Mouse (Mus musculus) CH12F3 (cell line): ENCODE results near the gene Stk10.

Experiments
- in situ Hi-C: fragments of 300-500 bp; cut with MboI; formaldehyde crosslinking; loops from 2 replicates; pipeline ENCODE4 v1.14.3; 2020; ENCODE audit warnings: low sequenced_read_pairs

Stk10 gene

DNA sequence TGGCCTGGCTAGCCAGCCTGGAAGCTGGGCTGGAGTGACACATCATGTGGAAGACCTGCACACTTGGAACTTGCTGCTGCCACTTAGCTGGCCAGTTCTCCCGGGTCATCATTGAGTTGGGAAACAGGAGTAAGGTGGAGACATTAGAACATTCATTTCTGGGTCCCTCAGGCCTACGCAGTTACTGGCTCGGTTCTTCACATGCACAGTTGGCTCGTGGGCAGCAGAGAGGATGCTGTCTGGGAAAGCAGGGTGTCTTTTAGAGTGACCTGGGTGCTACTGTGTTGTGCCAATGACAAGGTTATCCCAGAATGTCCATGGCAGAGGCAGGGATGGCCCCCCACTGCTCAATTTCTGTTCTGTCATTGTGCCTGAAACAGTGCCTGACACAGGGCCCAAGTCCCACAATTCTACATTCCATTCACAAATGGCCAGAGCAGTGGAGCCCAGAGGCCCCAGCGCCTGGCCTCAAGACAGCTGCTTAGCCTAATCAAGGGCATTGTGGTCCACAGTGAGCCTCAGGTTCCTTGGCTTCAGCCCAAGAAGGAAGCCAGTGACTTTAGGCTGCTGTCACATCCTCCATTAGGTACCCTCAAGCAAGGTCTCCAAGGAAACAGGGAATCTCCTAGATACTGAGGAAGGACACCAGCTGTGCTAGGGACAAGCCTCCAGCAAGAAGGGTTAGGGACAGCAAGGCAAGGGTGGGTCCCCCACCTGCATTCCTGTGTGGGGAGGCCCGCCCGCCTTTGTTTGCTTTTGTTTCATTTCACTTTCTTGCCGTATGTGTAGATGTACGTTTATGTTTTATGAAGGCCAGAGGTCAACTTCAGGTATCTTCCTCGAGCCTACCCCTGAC lies 34.1 kb downstream of the Stk10 start:
- in situ Hi-C loops = no loop called here

DNA sequence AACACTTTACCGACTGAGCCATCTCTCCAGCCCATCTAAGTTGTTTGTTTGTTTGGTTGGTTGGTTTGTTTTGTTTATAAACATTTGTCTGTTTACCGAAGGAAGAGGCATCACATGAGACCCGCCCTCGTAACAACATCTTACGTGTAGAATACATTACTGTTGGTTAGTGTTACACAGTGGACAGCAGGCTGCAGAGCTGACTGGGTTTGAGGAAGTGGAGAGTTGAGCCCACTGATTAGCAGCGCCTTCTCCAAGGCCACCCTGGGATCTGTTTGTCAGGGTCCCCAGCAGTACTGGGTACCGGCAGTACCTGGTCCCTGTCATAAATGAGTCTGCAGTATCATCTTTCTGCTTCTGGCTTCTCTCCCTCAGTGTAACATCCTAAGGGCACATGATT lies 35.0 kb downstream of the Stk10 start:
- in situ Hi-C loops = no loop called here

DNA sequence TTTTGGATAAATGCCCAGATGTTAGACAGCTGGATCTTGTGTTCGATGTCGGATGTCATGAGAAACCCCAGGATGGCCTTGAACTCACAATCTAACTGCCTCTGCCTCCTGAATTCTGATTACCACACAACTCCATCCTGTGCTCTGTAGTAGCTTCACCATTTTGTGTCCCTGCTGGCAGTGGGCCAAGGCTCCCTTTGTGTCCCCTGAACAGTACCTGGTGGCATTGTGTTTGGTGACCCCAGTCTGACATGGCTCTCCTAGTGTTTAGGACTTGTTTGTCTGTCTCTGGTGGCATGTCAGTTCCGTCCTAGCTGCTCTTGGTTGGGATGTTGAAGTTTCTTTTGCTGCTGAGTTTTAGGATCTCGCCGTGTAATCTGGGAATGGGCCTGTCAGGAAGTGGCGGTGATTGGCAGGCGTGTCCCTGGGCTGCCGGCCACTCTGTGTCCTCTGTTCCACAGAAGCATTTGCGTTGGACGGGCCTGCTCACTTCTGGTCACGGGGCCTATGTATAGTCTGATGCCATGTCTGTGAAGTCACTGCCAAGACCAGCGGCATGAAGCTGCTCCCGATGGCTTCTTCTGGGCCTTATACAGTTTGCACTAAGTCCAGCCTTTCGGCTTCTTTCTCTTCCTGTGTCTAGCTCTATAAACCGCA lies 35.7 kb downstream of the Stk10 start:
- in situ Hi-C loops = no loop called here

DNA sequence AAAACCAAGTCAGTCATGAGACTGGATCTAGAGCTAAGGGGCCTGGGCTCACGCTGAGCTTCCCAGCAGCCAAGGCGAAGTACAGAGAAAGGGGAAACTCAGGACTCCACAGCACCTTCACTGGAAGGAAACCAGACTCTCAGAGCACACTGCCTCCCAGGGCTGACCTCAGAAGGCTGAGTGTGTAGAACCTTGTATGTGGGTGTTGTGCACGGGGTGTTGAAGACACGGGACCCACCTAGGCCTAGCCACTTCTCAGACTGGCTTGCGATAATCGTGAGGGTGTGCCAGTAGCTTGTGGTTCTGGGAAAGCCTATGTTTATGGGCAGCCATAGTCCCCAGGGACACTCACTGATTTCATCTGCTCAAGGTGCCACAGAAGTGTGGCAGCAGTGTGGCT lies 38.0 kb downstream of the Stk10 start:
- in situ Hi-C loops = no loop called here

DNA sequence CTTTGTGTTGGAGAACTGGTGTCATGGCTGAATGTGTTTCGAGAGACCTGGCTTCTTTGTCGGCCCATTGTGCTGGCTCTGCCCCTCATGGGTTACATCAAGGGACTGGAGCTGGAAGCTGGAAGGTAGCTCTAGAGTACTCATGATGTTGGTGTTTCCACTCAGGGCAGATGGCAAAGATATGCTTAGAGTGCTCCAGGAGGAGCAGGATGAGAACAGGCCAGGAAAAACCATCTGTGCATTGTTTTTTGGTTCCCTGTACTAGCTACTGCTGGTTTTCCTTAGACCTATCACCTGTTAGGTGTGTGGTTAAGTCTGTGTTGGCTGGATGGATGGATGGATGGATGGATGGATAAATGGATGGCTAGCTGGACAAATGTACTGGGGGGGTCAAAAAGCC lies 40.6 kb downstream of the Stk10 start:
- in situ Hi-C loops = no loop called here

DNA sequence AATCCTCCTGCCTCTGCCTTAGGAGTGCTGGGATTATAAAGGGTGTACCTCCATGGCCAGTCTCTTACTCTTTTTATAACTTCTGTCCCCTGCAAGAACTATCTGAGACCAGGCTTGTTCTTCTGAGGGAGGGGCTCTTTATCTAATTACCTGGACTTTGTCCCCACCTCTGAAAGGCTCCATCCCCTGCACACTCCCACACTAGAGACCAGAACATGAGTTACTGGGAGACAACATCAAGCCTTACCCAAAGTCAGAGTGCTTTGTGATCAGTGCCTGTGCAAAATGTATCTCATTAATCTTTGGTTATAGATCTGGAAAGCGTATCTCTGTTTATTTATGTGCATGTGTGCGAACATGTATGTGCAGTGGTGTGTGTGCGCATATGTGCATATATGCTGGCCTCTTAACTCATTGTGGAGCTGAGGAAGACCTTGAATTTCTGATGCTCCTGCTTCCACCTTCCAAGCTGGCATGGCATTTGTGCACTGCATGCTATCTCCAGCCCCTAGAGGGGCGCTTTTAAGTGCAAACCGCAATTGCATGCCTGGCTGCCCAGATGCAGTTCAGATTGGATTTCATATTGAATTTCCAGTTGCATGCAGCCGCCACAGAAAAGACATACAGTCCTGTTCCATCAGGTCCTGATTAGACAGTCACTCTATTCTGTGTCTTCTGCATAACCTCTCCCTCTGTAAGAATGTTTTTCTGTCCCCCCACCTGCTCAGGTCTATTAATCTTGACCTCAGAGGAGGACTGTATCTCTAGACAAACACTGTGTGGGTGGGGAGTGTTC lies 43.1 kb downstream of the Stk10 start:
- in situ Hi-C loops = no loop called here

DNA sequence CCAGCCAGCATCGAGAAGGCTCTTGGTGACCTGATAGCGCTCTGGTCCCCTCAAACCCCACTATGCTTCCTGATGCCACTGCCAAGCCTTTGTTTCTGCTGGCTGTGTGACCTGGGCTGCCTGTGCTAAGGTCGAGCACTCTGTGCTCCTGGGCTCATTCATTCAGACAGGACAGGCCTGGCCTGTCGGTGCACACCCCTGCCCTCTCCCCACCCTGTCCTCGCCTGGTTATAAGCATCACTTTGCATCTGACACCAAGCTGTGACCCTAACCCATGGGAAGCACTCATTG lies 43.6 kb downstream of the Stk10 start:
- in situ Hi-C loops = no loop called here

DNA sequence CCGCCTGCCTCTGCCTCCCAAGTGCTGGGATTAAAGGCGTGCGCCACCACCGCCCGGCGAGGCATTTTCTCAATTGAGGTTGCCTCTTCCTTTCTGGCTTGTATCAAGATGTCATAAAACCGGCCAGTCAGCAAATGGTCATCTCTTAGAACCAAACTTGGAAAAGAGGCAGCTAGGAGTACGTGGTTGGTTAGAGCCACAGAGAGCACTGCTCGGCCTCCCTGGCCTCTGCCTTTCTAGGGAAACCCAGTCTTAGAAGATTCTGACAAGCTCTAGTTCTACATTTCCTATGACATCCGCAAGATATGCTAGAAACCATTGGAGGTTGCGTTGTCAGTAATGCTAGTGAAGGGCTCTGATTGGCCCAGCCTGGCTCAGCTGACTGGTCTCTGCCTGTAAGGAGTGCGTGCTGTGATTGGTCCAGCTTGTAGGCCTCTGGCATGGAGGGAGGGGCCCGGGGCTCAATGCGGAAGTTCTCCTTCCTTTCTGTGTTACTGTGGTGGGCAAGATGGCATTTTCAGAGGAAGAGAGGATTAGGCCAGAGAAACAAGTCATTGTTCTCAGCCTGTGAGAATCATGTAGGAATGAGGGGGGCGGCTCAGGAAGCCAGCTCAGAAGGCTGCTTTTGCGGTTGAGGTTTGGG lies 47.3 kb downstream of the Stk10 start:
- in situ Hi-C loops = no loop called here

DNA sequence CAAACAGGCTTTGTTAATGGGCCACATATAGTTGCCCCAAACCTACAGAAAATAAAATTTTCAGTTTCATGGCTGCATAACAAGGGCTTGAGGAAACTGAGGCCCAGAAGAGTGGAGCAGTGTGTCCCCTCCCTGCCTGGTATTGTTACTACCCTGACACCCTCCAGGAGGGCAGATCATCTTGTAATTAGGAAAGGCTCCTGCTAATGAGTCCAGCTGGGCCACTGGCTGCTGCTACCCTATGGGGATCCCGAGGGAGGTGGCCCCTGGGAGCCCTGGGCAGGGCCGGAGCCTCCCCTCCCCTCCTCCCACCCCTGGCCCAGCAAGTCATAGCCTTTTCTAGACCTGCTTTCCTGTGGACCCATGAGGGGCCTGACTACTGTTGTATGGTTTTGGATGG lies 47.9 kb downstream of the Stk10 start:
- in situ Hi-C loops = no loop called here

DNA sequence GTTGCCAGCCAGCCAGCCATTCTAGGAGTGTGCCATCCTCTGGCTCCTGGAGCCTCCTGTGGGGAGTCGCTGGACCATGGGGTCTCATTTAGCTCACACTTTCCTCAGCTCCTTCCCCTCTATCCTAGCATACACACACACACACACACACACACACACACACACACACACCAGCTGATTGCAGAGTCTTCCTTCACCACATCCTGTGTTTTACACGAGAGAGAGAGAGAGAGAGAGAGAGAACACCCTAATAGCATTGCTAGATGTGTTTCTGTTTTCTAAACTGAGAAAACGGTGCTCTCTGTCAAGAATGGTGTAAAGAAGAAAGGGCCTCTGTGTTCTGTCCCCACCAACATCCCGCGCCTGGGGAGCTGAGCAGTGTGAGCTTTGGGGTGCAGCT lies 49.7 kb downstream of the Stk10 start:
- in situ Hi-C loops = no loop called here

DNA sequence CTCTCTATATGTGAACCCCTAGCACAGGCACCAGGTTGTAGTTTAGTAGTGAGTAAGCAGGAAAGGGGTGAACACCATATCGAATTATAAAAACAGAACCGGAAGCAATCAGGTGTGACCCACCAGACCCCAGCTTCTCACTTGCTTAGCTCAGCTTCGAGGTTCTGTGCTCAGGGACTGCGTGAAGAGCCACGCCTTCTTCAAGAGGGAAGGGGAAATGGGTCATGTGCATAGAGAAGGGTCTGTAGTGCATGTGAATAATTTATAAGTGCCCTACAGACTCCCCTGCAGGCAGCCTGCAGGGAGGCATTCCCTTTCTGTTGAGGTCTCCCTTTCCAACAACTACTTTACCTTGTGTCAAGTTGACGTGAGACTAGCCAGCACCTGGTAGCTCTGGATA lies 52.9 kb downstream of the Stk10 start:
- in situ Hi-C loops = no loop called here

DNA sequence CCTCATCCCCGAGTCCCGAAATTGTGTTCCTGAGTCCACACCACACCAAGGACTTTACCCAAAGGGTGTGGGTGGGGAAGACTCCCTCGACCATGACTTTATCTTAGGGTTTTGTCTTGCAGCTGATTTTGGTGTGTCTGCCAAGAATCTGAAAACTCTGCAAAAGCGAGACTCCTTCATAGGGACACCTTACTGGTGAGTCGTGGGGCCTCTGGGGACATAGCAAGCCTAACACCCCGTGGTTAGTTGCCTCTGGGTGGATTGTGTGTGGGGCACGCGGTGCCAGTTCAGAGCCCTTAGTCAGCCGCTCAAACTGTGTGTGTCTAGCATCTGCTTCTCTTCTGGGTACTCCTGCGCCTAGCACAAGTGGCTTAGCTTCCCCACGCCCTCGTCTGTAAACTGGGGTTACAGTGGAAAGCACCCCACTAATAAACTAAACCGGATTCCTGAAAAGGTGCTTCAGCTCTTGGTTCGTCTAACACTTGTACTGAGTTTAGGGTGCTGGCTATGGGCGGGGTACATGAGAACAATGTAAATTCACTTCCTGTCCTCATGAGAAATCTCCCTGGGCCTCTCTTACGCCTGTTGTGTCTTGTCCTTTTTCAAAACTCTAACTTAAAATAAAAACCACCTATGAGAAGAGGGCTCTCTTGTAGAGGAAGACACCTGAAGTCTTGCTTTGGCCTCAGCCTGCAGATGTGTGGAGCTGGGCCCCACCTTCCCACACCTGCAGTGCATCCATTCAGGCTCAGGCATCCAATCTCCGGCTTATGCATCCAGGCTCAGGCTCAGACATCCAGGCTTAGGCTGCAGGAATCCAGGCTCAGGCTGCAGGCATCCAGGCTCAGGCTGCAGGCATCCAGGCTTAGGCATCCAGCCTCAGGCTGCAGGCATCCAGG lies 54.3 kb downstream of the Stk10 start:
- in situ Hi-C loops = no loop called here

DNA sequence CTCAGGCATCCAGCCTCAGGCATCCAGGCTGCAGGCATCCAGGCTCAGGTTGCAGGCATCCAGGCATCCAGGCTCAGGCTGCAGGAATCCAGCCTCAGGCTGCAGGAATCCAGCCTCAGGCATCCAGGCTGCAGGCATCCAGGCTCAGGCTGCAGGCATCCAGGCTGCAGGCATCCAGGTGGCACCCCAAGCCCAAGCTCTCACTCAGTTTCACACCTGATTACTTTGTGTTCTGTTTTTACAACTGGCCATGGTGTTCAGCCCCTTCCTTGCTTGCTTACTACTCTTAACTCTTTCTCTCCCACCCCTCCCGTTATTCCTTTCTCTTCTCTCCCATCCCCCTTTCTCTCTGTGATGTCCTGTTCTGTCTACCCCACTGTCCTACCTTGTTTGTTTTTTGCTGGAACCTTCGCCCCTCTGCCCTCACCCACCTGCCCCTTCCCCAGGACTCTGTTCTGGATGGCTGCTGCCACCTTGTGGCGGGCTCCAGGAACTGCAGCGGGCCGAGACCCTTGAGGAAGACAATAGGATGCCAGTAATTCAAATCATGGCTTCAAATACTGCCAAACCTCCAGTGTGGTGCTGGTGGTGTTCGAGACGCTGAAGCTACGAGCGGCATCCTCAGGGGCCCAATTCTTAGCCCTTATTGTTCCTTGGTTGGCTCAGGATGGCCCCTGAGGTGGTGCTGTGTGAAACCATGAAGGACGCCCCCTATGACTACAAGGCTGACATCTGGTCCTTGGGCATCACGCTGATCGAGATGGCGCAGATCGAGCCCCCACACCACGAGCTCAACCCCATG lies 55.2 kb downstream of the Stk10 start:
- in situ Hi-C loops = no loop called here

DNA sequence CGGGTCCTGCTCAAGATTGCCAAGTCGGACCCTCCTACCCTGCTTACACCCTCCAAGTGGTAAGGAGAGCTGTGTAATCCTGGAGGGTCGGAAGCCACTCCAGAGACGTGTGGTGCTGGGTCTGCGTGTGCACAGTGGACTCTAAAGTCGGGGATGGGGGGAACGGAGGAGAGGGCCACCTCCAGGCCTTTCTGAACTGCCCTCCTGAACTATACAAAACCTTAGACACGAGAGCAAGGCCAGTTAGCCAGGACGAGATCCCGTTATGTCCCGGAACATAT lies 55.7 kb downstream of the Stk10 start:
- in situ Hi-C loops = no loop called here

DNA sequence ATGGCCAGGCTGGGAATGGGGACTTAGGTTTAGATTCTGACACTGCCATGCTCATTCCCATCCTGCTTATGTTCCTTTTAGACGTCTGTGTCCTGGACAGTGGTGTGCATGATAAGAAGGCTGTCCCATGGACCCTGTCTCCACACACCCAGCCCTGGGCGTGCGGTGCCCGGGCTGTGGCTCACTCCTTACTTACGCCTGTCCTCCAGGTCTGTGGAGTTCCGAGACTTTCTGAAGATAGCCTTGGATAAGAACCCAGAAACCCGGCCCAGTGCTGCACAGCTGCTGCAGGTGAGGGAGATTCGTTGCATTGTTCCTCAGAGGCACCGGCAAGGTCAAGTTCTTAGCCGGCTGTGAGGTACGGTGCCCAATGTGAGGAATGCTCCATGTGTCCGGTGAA lies 56.1 kb downstream of the Stk10 start:
- in situ Hi-C loops = no loop called here

DNA sequence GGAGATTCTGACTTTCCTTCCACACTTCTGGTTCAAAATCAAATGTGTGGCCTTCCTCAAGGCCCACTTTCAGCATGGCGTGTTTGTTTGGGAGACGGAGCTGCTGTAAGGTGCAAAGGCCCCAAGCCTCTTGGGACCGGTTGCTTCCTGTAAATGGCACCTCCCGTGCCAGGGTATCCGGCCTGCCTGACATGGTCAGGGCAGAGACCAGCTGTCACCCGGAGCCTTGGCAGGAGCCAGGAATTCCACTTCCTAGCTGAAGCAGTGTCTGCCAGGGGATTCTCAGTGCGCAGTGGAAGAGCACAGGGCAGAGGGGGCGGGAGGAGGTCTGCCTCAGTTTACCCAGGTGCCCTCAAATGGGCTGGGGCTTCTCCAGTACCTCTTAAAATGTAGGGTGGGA lies 56.7 kb downstream of the Stk10 start:
- in situ Hi-C loops = loop anchor here (5.0 kb wide), 1 partner anchor 77 kb away; no protein-coding TSS in a partner anchor

DNA sequence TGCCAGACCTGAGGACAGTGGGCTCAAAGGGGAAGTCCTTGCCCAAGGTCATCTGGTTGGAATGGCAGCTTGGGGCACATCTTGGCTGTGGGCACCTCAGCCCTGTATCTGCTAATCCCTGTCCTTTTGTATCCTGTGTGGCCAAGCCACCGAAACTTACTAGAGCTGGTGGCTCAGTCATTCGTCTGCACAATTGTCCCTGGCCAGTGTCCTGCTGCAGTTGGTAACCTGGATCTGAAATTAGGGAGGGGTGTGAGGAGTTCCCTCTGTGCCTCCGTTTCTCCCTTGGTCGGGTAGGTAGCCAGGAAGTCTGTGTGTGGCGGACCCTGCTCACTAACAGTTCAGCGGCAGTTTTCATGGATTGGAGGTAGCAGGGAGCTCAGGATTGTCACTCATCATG lies 57.1 kb downstream of the Stk10 start:
- in situ Hi-C loops = loop anchor here (5.0 kb wide), 1 partner anchor 78 kb away; no protein-coding TSS in a partner anchor

DNA sequence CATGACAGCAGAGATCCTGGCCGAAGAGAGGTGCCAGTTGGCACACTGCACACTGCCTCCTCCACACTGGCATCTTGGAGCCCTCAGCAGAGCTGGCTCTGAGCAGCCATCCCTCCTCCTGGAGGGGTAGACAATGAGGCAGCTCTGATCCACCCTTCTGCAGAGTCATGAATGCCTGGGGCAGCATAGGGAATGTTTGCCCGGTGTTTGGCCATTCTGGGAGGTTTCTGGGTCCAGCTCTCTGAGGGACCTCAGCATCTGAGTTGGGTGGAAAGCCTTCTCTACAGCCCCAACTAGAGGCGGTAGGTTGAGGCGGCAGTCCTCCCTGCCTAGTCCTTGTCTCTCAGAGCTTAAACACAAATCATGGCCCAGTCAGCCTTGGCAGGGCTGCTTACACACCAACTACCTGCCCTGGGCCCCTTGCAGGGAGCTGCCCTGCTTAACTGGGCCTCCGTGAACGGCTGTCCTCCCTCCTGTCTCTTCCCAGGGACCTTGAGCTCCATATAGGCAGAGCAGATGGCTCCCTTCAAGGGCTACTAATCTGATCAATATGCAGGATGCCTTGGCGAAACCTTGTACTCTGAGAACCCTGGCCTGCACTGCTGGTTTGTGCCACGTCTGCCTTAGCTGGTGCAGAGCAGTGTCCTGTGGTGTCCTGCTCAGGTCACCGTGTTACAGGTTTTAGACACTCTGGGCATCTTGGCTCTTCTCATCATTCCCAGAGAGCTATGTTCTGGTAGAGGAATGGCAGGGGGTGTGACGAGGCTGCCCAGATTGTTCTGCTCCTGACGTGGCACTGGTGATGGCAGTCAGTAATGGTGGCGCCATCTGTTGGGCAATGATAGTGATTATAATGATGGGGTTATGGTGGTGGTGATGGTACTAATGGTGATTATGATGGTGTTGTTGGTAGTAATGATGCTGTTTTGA lies 59.1 kb downstream of the Stk10 start:
- in situ Hi-C loops = loop anchor here (5.0 kb wide), 1 partner anchor 80 kb away; no protein-coding TSS in a partner anchor

DNA sequence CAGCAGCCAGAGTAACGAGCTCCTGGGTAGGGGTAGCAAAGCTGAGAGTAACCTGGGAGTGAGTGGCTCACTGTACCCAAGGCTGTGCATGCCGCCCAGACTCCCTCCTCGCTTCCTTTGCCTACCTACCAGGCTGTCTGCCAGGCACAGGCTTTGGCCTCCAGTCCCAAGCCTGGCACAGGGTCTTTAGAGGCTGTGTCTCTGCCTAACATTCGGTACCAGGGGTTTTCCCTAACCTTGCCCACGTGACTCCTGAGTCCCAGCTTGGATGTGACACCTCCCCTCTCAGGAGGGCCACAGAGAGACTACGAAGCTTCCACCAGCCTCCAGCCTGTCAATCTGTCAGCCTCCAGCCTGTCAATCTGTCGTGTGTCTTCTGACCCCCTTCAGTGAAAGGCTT lies 60.0 kb downstream of the Stk10 start:
- in situ Hi-C loops = loop anchor here (5.0 kb wide), 1 partner anchor 81 kb away; no protein-coding TSS in a partner anchor
